Mouse (Mus musculus) intestine, embryonic 16.5 days (tissue): Measurements from ENCODE around the gene Nsl1. TPM values are rescaled to one million over a fixed set of nuclear protein-coding genes. Genes with fewer than 3 reads are reported as not detected.
"Not testable (repeated sequence)": the region's sequence is repeated elsewhere in the genome, so short reads cannot be mapped to it uniquely, and the experiment has no call there.

Experiments
- ATAC-seq: fragments of 200-750 bp; cut with Nextera tagmentation; 2 replicates; pipeline ENCODE4 v1.8.0; 2017; ENCODE audit warnings: moderate TSS enrichment, moderate library complexity
- H3K27ac ChIP-seq: fragments of 300-500 bp; sonication (generic); 2 replicates; pipeline ENCODE4 v1.5.1; 2014; ENCODE audit warnings: mild to moderate bottlenecking, low read length
- H3K27me3 ChIP-seq: fragments of 300-500 bp; sonication (generic); replicated peaks from 2 replicates; pipeline ENCODE4 v1.6.1; 2014; ENCODE audit warnings: low read length, control low read depth, mixed read lengths; ENCODE audit not compliant: control insufficient read depth, insufficient read depth
- H3K36me3 ChIP-seq: fragments of 300-500 bp; sonication (generic); 2 replicates; pipeline ENCODE4 v1.6.1; 2014; ENCODE audit warnings: low read length, control low read depth; ENCODE audit not compliant: control insufficient read depth, insufficient read depth
- H3K4me1 ChIP-seq: fragments of 300-500 bp; sonication (generic); 2 replicates; pipeline ENCODE4 v1.6.1; 2014; ENCODE audit warnings: low read length, control low read depth, mixed read lengths; ENCODE audit not compliant: control insufficient read depth, insufficient read depth
- H3K4me2 ChIP-seq: fragments of 300-500 bp; sonication (generic); 2 replicates; pipeline ENCODE4 v1.6.1; 2014; ENCODE audit warnings: low read depth, low read length, control low read depth
- H3K4me3 ChIP-seq: fragments of 300-500 bp; sonication (generic); 2 replicates; pipeline ENCODE4 v1.5.1; 2014; ENCODE audit warnings: mild to moderate bottlenecking, low read length
- H3K9ac ChIP-seq: fragments of 300-500 bp; sonication (generic); 2 replicates; pipeline ENCODE4 v1.6.1; 2014; ENCODE audit warnings: low read depth, low read length
- H3K9me3 ChIP-seq: fragments of 300-500 bp; sonication (generic); 2 replicates; pipeline ENCODE4 v1.6.1; 2016; ENCODE audit warnings: low read length, control low read depth; ENCODE audit not compliant: control insufficient read depth
- WGBS: fragments of 180-500 bp; shearing (Covaris S2); extraction: QIAGEN DNeasy Blood & Tissue Kit; methylation state at CpG from one replicate; pipeline ENCODE4 v1.1.7; 2014; 5-methylcytosine and 5-hydroxymethylcytosine counted together
- polyA plus RNA-seq: library from polyadenylated mRNA; unstranded; fragments of >200 nt; fragmentation: Nextera tagmentation; extraction: Ambion mirVana; gene quantifications from 2 replicates; pipeline ENCODE4 v1.2.1, GENCODE M21; 2015

Gene Nsl1
- 14.0 and 16.2 TPM in 2 replicates for polyA plus RNA-seq

- Histone ChIP-seq H3K4me2 (peak within 1 kb of the TSS; percentile 65), H3K4me1 (peaks cover 10% of the 10 kb centered on the region), H3K9ac (peak within 1 kb of the TSS; percentile 91), H3K27me3 (no peaks in the 10 kb centered on the region), H3K9me3 (no peaks in the 10 kb centered on the region), H3K27ac (peak within 1 kb of the TSS; percentile 48; the same call in 1 of the 2 replicates), H3K36me3 (no peaks in the 10 kb centered on the region), H3K4me3 (peak within 1 kb of the TSS; percentile 90)
- peak; percentile 92 for ATAC-seq
- WGBS: under 1% methylated on average over 56 of the region's 56 CpGs
These were observed at the start of gene Nsl1, which contains the start of gene Tatdn3 for GRCm38 (mm10) chr1:191062781-191063485. Gene Nsl1, plus strand, starts transcription at chr1:191063012. Gene Tatdn3, minus strand, starts transcription at chr1:191062932.

- Histone ChIP-seq H3K27me3 (no peaks in the 10 kb centered on the region), H3K4me2 (no peak overlapping the region), H3K4me1 (no peaks in the 10 kb centered on the region), H3K27ac (no peak overlapping the region), H3K4me3 (no peak overlapping the region), H3K36me3 (peaks cover 3% of the 10 kb centered on the region; the same call in 1 of the 2 replicates), H3K9me3 (no peaks in the 10 kb centered on the region), H3K9ac (no peak overlapping the region)
- no peak for ATAC-seq
- WGBS: 91% methylated on average over 3 of the region's 3 CpGs
These were observed 48.5 kb upstream of the Nsl1 start for GRCm38 (mm10) chr1:191014271-191014670.

GRCm38 (mm10) chr1:191019803-191020202 is 43.0 kb upstream of the Nsl1 start:
- no peaks in the 10 kb centered on the region for H3K36me3 ChIP-seq
- H3K4me2 ChIP-seq: no peak overlapping the region
- no peak for ATAC-seq
- WGBS: 85% methylated on average over 5 of the region's 5 CpGs
- H3K27ac ChIP-seq: no peak overlapping the region
- H3K4me1 ChIP-seq: no peaks in the 10 kb centered on the region; the same call in 1 of the 2 replicates
- no peak overlapping the region for H3K4me3 ChIP-seq
- H3K27me3 ChIP-seq: no peaks in the 10 kb centered on the region
- H3K9me3 ChIP-seq: no peaks in the 10 kb centered on the region
- no peak overlapping the region for H3K9ac ChIP-seq

GRCm38 (mm10) chr1:191020217-191020924 is 42.4 kb upstream of the Nsl1 start:
- 90% methylated on average over 3 of the region's 3 CpGs for WGBS
- Histone ChIP-seq H3K27me3 (no peaks in the 10 kb centered on the region), H3K4me3 (no peak overlapping the region), H3K9ac (no peak overlapping the region), H3K4me1 (peaks cover 5% of the 10 kb centered on the region; the same call in 1 of the 2 replicates), H3K36me3 (no peaks in the 10 kb centered on the region), H3K27ac (no peak overlapping the region), H3K9me3 (no peaks in the 10 kb centered on the region), H3K4me2 (no peak overlapping the region)
- ATAC-seq: no peak

- WGBS: 90% methylated on average over 7 of the region's 7 CpGs
These were observed 41.8 kb upstream of the Nsl1 start for GRCm38 (mm10) chr1:191021016-191021415.

GRCm38 (mm10) chr1:191023140-191023539 is 39.7 kb upstream of the Nsl1 start:
- Histone ChIP-seq H3K9ac (no peak overlapping the region), H3K4me2 (no peak overlapping the region), H3K4me1 (peaks cover 13% of the 10 kb centered on the region), H3K27me3 (no peaks in the 10 kb centered on the region), H3K4me3 (no peak overlapping the region), H3K27ac (no peak overlapping the region), H3K36me3 (no peaks in the 10 kb centered on the region), H3K9me3 (no peaks in the 10 kb centered on the region)
- WGBS: 71% methylated on average over 2 of the region's 2 CpGs
- ATAC-seq: no peak

More at GRCm38 (mm10) chr1:191021016-191021415, 41.8 kb upstream of the Nsl1 start:
- H3K9ac ChIP-seq: no peak overlapping the region
- H3K4me3 ChIP-seq: no peak overlapping the region
- no peaks in the 10 kb centered on the region for H3K9me3 ChIP-seq
- H3K36me3 ChIP-seq: no peaks in the 10 kb centered on the region
- no peak overlapping the region for H3K4me2 ChIP-seq
- no peak for ATAC-seq
- H3K27me3 ChIP-seq: no peaks in the 10 kb centered on the region
- H3K27ac ChIP-seq: no peak overlapping the region
- peaks cover 5% of the 10 kb centered on the region; the same call in 1 of the 2 replicates for H3K4me1 ChIP-seq

- ATAC-seq, H3K27ac ChIP-seq, H3K9ac ChIP-seq, H3K4me3 ChIP-seq, H3K4me2 ChIP-seq, H3K36me3 ChIP-seq, H3K9me3 ChIP-seq, H3K27me3 ChIP-seq: not testable (repeated sequence)
- H3K4me1 ChIP-seq: peaks cover 13% of the 10 kb centered on the region
- WGBS: 87% methylated on average over 5 of the region's 6 CpGs
These were observed 39.0 kb upstream of the Nsl1 start for GRCm38 (mm10) chr1:191023806-191024205.

- H3K36me3 ChIP-seq: no peaks in the 10 kb centered on the region
- H3K9ac ChIP-seq: peak overlapping the region; percentile 93
- H3K27me3 ChIP-seq: no peaks in the 10 kb centered on the region
- H3K4me3 ChIP-seq: peak overlapping the region; percentile 82
- peak; percentile 33 for ATAC-seq
- peaks cover 13% of the 10 kb centered on the region for H3K4me1 ChIP-seq
- peak overlapping the region; percentile 90 for H3K4me2 ChIP-seq
- H3K27ac ChIP-seq: peak overlapping the region; percentile 74
- H3K9me3 ChIP-seq: no peaks in the 10 kb centered on the region
- 3% methylated on average over 69 of the region's 69 CpGs for WGBS
These were observed 37.5 kb upstream of the Nsl1 start for GRCm38 (mm10) chr1:191025016-191026012.
